Mouse (Mus musculus) neural tube, embryonic 15.5 days (tissue): Measurements from ENCODE around the gene Gm10840. TPM values are rescaled to one million over a fixed set of nuclear protein-coding genes. Genes with fewer than 3 reads are reported as not detected.
"Not testable (repeated sequence)": the region's sequence is repeated elsewhere in the genome, so short reads cannot be mapped to it uniquely, and the experiment has no call there.

Experiments
- ATAC-seq: fragments of 200-750 bp; cut with Nextera tagmentation; 2 replicates; pipeline ENCODE4 v1.8.0; 2017; ENCODE audit warnings: mild to moderate bottlenecking, moderate TSS enrichment, moderate library complexity; ENCODE audit not compliant: low FRiP score
- H3K27ac ChIP-seq: fragments of 300-500 bp; sonication (generic); replicated peaks from 2 replicates; pipeline ENCODE4 v1.5.1; 2015; ENCODE audit warnings: mild to moderate bottlenecking, inconsistent platforms
- H3K27me3 ChIP-seq: fragments of 300-500 bp; sonication (generic); replicated peaks from 2 replicates; pipeline ENCODE4 v1.6.1; 2015; ENCODE audit warnings: inconsistent platforms
- H3K36me3 ChIP-seq: fragments of 300-500 bp; sonication (generic); 2 replicates; pipeline ENCODE4 v1.6.1; 2015; ENCODE audit warnings: inconsistent platforms
- H3K4me1 ChIP-seq: fragments of 300-500 bp; sonication (generic); 2 replicates; pipeline ENCODE4 v1.6.1; 2015; ENCODE audit warnings: inconsistent platforms
- H3K4me2 ChIP-seq: fragments of 300-500 bp; sonication (generic); 2 replicates; pipeline ENCODE4 v1.6.1; 2015; ENCODE audit warnings: inconsistent platforms, mild to moderate bottlenecking, moderate library complexity
- H3K4me3 ChIP-seq: fragments of 300-500 bp; sonication (generic); replicated peaks from 2 replicates; pipeline ENCODE4 v1.5.1; 2015; ENCODE audit warnings: mild to moderate bottlenecking, inconsistent platforms
- H3K9ac ChIP-seq: fragments of 300-500 bp; sonication (generic); replicated peaks from 2 replicates; pipeline ENCODE4 v1.6.1; 2015; ENCODE audit warnings: mild to moderate bottlenecking, inconsistent platforms
- H3K9me3 ChIP-seq: fragments of 300-500 bp; sonication (generic); replicated peaks from 2 replicates; pipeline ENCODE4 v1.6.1; 2016; ENCODE audit warnings: inconsistent platforms
- WGBS: fragments of 180-500 bp; shearing (Covaris S2); methylation state at CpG from one replicate; pipeline ENCODE4 v1.1.7; 2015; ENCODE audit warnings: mixed read lengths; 5-methylcytosine and 5-hydroxymethylcytosine counted together
- polyA plus RNA-seq: library from polyadenylated mRNA; unstranded; fragments of >200 nt; fragmentation: Nextera tagmentation; extraction: Ambion mirVana; gene quantifications from 2 replicates; pipeline ENCODE4 v1.2.1, GENCODE M21; 2015

Gm10840 gene
- polyA plus RNA-seq: not detected in 2 replicates

GRCm38 (mm10) chr11:106160841-106161721 is at the start of gene Gm10840, which contains the start of gene Limd2:
Gm10840 (plus strand) TSS chr11:106160850.
Limd2 (minus strand) TSS chr11:106160860.
- Histone ChIP-seq H3K27me3 (no peaks in the 10 kb centered on the region), H3K4me3 (peak within 1 kb of the TSS; percentile 77), H3K27ac (peak within 1 kb of the TSS; percentile 98), H3K9ac (peak within 1 kb of the TSS; percentile 89), H3K4me2 (peak within 1 kb of the TSS; percentile 89), H3K9me3 (no peaks in the 10 kb centered on the region), H3K36me3 (peaks cover 38% of the 10 kb centered on the region), H3K4me1 (peaks cover 41% of the 10 kb centered on the region)
- ATAC-seq: peak; percentile 27; the same call in 1 of the 2 replicates
- WGBS: 22% methylated on average over 22 of the region's 22 CpGs

- no peak for ATAC-seq
- no peak overlapping the region for H3K4me3 ChIP-seq
- H3K36me3 ChIP-seq: peaks cover 35% of the 10 kb centered on the region
- H3K9me3 ChIP-seq: no peaks in the 10 kb centered on the region
- H3K27me3 ChIP-seq: no peaks in the 10 kb centered on the region
- no peak overlapping the region for H3K4me2 ChIP-seq
- H3K4me1 ChIP-seq: no peaks in the 10 kb centered on the region
- H3K9ac ChIP-seq: no peak overlapping the region
- H3K27ac ChIP-seq: no peak overlapping the region
Observed at GRCm38 (mm10) chr11:106111688-106112087, 49.0 kb upstream of the Gm10840 start.

- ATAC-seq: no peak
- H3K27ac ChIP-seq: no peak overlapping the region
- H3K27me3 ChIP-seq: no peaks in the 10 kb centered on the region
- H3K36me3 ChIP-seq: peaks cover 62% of the 10 kb centered on the region
- no peaks in the 10 kb centered on the region for H3K4me1 ChIP-seq
- WGBS: 95% methylated on average over 5 of the region's 5 CpGs
- H3K9ac ChIP-seq: no peak overlapping the region
- no peak overlapping the region for H3K4me3 ChIP-seq
- no peaks in the 10 kb centered on the region for H3K9me3 ChIP-seq
- no peak overlapping the region for H3K4me2 ChIP-seq
Observed at GRCm38 (mm10) chr11:106122221-106122620, 38.4 kb upstream of the Gm10840 start.

GRCm38 (mm10) chr11:106122736-106123135 is 37.9 kb upstream of the Gm10840 start:
- no peak for ATAC-seq
- no peaks in the 10 kb centered on the region for H3K27me3 ChIP-seq
- 90% methylated on average over 3 of the region's 3 CpGs for WGBS
- H3K4me2 ChIP-seq: no peak overlapping the region
- no peak overlapping the region for H3K9ac ChIP-seq
- H3K36me3 ChIP-seq: peaks cover 59% of the 10 kb centered on the region
- H3K27ac ChIP-seq: no peak overlapping the region
- no peak overlapping the region for H3K4me3 ChIP-seq
- no peaks in the 10 kb centered on the region for H3K9me3 ChIP-seq
- H3K4me1 ChIP-seq: no peaks in the 10 kb centered on the region

- Histone ChIP-seq H3K4me3 (no peak overlapping the region), H3K9me3 (no peaks in the 10 kb centered on the region), H3K4me2 (no peak overlapping the region), H3K27me3 (no peaks in the 10 kb centered on the region), H3K36me3 (peaks cover 49% of the 10 kb centered on the region), H3K27ac (no peak overlapping the region), H3K4me1 (no peaks in the 10 kb centered on the region), H3K9ac (no peak overlapping the region)
- ATAC-seq: no peak
- 69% methylated on average over 4 of the region's 4 CpGs for WGBS
Observed at GRCm38 (mm10) chr11:106124784-106125183, 35.9 kb upstream of the Gm10840 start.

GRCm38 (mm10) chr11:106125827-106126226 is 34.8 kb upstream of the Gm10840 start:
- no peak overlapping the region for H3K9ac ChIP-seq
- no peak overlapping the region for H3K4me2 ChIP-seq
- ATAC-seq: no peak
- no peaks in the 10 kb centered on the region for H3K27me3 ChIP-seq
- no peak overlapping the region for H3K27ac ChIP-seq
- no peaks in the 10 kb centered on the region for H3K4me1 ChIP-seq
- H3K36me3 ChIP-seq: peaks cover 56% of the 10 kb centered on the region
- 76% methylated on average over 1 of the region's 1 CpGs for WGBS
- no peaks in the 10 kb centered on the region for H3K9me3 ChIP-seq
- no peak overlapping the region for H3K4me3 ChIP-seq

- peaks cover 53% of the 10 kb centered on the region for H3K36me3 ChIP-seq
- not testable (repeated sequence) for H3K9ac ChIP-seq, H3K4me1 ChIP-seq, H3K4me3 ChIP-seq, H3K4me2 ChIP-seq, H3K27me3 ChIP-seq, H3K9me3 ChIP-seq, H3K27ac ChIP-seq, ATAC-seq
- 96% methylated on average over 4 of the region's 6 CpGs for WGBS
Observed at GRCm38 (mm10) chr11:106126727-106127373, 33.8 kb upstream of the Gm10840 start.

- Histone ChIP-seq H3K4me1 (peaks cover under 1% of the 10 kb centered on the region; the same call in 1 of the 2 replicates), H3K36me3 (peaks cover 33% of the 10 kb centered on the region), H3K4me3 (no peak overlapping the region), H3K9me3 (no peaks in the 10 kb centered on the region), H3K27ac (no peak overlapping the region), H3K4me2 (no peak overlapping the region), H3K9ac (no peak overlapping the region), H3K27me3 (no peaks in the 10 kb centered on the region)
- no peak for ATAC-seq
- 92% methylated on average over 1 of the region's 1 CpGs for WGBS
Observed at GRCm38 (mm10) chr11:106129477-106129876, 31.2 kb upstream of the Gm10840 start.

- no peak overlapping the region for H3K27ac ChIP-seq
- 86% methylated on average over 5 of the region's 5 CpGs for WGBS
- peaks cover 33% of the 10 kb centered on the region for H3K36me3 ChIP-seq
- H3K4me1 ChIP-seq: peaks cover 8% of the 10 kb centered on the region
- no peaks in the 10 kb centered on the region for H3K27me3 ChIP-seq
- H3K4me2 ChIP-seq: no peak overlapping the region
- no peak overlapping the region for H3K9ac ChIP-seq
- no peak for ATAC-seq
- H3K4me3 ChIP-seq: no peak overlapping the region
- no peaks in the 10 kb centered on the region for H3K9me3 ChIP-seq
Observed at GRCm38 (mm10) chr11:106132516-106132915, 28.1 kb upstream of the Gm10840 start.

- Histone ChIP-seq H3K27me3 (no peaks in the 10 kb centered on the region), H3K4me2 (0 out of 2 replicates have a peak overlapping the region, but pooled peaks have one; percentile 11), H3K27ac (peak overlapping the region; percentile 78), H3K9me3 (no peaks in the 10 kb centered on the region), H3K9ac (no peak overlapping the region), H3K4me3 (no peak overlapping the region), H3K36me3 (peaks cover 24% of the 10 kb centered on the region), H3K4me1 (peaks cover 8% of the 10 kb centered on the region)
- ATAC-seq: no peak
- 37% methylated on average over 8 of the region's 8 CpGs for WGBS
Observed at GRCm38 (mm10) chr11:106134580-106135528, 25.8 kb upstream of the Gm10840 start.

GRCm38 (mm10) chr11:106151219-106151618 is 9.4 kb upstream of the Gm10840 start:
- Histone ChIP-seq H3K27ac (no peak overlapping the region), H3K4me3 (no peak overlapping the region), H3K9me3 (no peaks in the 10 kb centered on the region), H3K9ac (no peak overlapping the region), H3K36me3 (peaks cover 81% of the 10 kb centered on the region), H3K27me3 (no peaks in the 10 kb centered on the region), H3K4me2 (no peak overlapping the region), H3K4me1 (peaks cover 5% of the 10 kb centered on the region; the same call in 1 of the 2 replicates)
- no peak for ATAC-seq
- WGBS: 95% methylated on average over 3 of the region's 3 CpGs
